Mouse (Mus musculus): ENCODE results near the gene Ksr1.

GRCm38 (mm10) chr11:79069453-79070153 lies 76.6 kb downstream of the Ksr1 start:
- no peak for TF ChIP-seq POLR2A (IDR thresholded peaks at IDR 0.05; ENCODE audit: low read depth, low read length)
- TF ChIP-seq CTCF (IDR thresholded peaks at IDR 0.05; ENCODE audit: extremely low read depth, insufficient read depth, insufficient read length, insufficient replicate concordance) = no peak
